Mouse (Mus musculus) heart, embryonic 12.5 days (tissue): ENCODE measurements around the gene Sart1. TPM values are rescaled to one million over a fixed set of nuclear protein-coding genes. Genes with fewer than 3 reads are reported as not detected.
A peak's percentile ranks its signal among the peaks of the same experiment; 100 is the strongest.

Experiments
- ATAC-seq: fragments of 200-750 bp; cut with Nextera tagmentation; 2 replicates; pipeline ENCODE4 v1.8.0; 2017; ENCODE audit warnings: moderate TSS enrichment, moderate library complexity; ENCODE audit not compliant: insufficient number of reproducible peaks, low FRiP score
- H3K27ac ChIP-seq: fragments of 300-500 bp; sonication (generic); 2 replicates; pipeline ENCODE4 v1.5.1; 2016; ENCODE audit warnings: mild to moderate bottlenecking, moderate library complexity; ENCODE audit not compliant: poor library complexity, severe bottlenecking
- H3K27me3 ChIP-seq: fragments of 300-500 bp; sonication (generic); replicated peaks from 2 replicates; pipeline ENCODE4 v1.6.1; 2016; ENCODE audit warnings: mild to moderate bottlenecking, moderate library complexity
- H3K36me3 ChIP-seq: fragments of 300-500 bp; sonication (generic); 2 replicates; pipeline ENCODE4 v1.6.1; 2016; ENCODE audit warnings: mild to moderate bottlenecking, moderate library complexity
- H3K4me1 ChIP-seq: fragments of 300-500 bp; sonication (generic); replicated peaks from 2 replicates; pipeline ENCODE4 v1.6.1; 2016; ENCODE audit warnings: mild to moderate bottlenecking
- H3K4me2 ChIP-seq: fragments of 300-500 bp; sonication (generic); 2 replicates; pipeline ENCODE4 v1.6.1; 2016; ENCODE audit warnings: mild to moderate bottlenecking, moderate library complexity
- H3K4me3 ChIP-seq: fragments of 300-500 bp; sonication (generic); 2 replicates; pipeline ENCODE4 v1.5.1; 2016; ENCODE audit warnings: mild to moderate bottlenecking
- H3K9ac ChIP-seq: fragments of 300-500 bp; sonication (generic); 2 replicates; pipeline ENCODE4 v1.6.1; 2016; ENCODE audit warnings: mild to moderate bottlenecking, moderate library complexity
- H3K9me3 ChIP-seq: fragments of 300-500 bp; sonication (generic); replicated peaks from 2 replicates; pipeline ENCODE4 v1.6.1; 2016; ENCODE audit warnings: mild to moderate bottlenecking, moderate library complexity
- WGBS: fragments of 180-500 bp; shearing (Covaris S2); methylation state at CpG from one replicate; pipeline ENCODE4 v1.1.7; 2016; 5-methylcytosine and 5-hydroxymethylcytosine counted together
- polyA plus RNA-seq: library from polyadenylated mRNA; unstranded; fragments of >200 nt; fragmentation: Nextera tagmentation; extraction: Ambion mirVana; gene quantifications from 2 replicates; pipeline ENCODE4 v1.2.1, GENCODE M21; 2016

Sart1 gene
- polyA plus RNA-seq, 1 experiment from 2014 or later: 61.6 TPM

GRCm38 (mm10) chr19:5424782-5425741 lies 36.6 kb upstream of the Sart1 start, which contains the start of the genes Drap1 and AI837181:
Gene Drap1, minus strand, starts transcription at chr19:5424979.
Gene AI837181, plus strand, starts transcription at chr19:5425144.
- H3K36me3 ChIP-seq: peaks cover 50% of the 10 kb centered on the region

GRCm38 (mm10) chr19:5424092-5424781 lies 35.7 kb upstream of the Sart1 start:
- H3K4me1 ChIP-seq: peaks cover 29% of the 10 kb centered on the region
- WGBS: under 1% methylated on average over 47 of the region's 48 CpGs
- peak; percentile 74 for ATAC-seq
- peak overlapping the region; percentile 94 for H3K4me2 ChIP-seq
- peak overlapping the region; percentile 91 for H3K9ac ChIP-seq
- no peaks in the 10 kb centered on the region for H3K27me3 ChIP-seq
- H3K9me3 ChIP-seq: no peaks in the 10 kb centered on the region
- peak overlapping the region; percentile 91 for H3K27ac ChIP-seq
- H3K36me3 ChIP-seq: peaks cover 57% of the 10 kb centered on the region
- H3K4me3 ChIP-seq: peak overlapping the region; percentile 89

More at GRCm38 (mm10) chr19:5424782-5425741, 36.6 kb upstream of the Sart1 start, which contains the start of the genes Drap1 and AI837181:
- H3K4me1 ChIP-seq: peaks cover 29% of the 10 kb centered on the region
- H3K27me3 ChIP-seq: no peaks in the 10 kb centered on the region
- no peaks in the 10 kb centered on the region for H3K9me3 ChIP-seq
- H3K4me3 ChIP-seq: peak within 1 kb of the TSS; percentile 89
- H3K9ac ChIP-seq: peak within 1 kb of the TSS; percentile 91
- peak within 1 kb of the TSS; percentile 91 for H3K27ac ChIP-seq
- H3K4me2 ChIP-seq: peak within 1 kb of the TSS; percentile 94
- ATAC-seq: peak; percentile 91
- under 1% methylated on average over 77 of the region's 87 CpGs for WGBS

- 65% methylated on average over 12 of the region's 12 CpGs for WGBS
- H3K36me3 ChIP-seq: peaks cover 57% of the 10 kb centered on the region
- ATAC-seq: no peak
These were observed 35.1 kb upstream of the Sart1 start for GRCm38 (mm10) chr19:5423561-5423960.

GRCm38 (mm10) chr19:5422895-5423443 lies 34.5 kb upstream of the Sart1 start:
- H3K36me3 ChIP-seq: peaks cover 57% of the 10 kb centered on the region
- 85% methylated on average over 9 of the region's 9 CpGs for WGBS
- H3K9ac ChIP-seq: peak overlapping the region; percentile 91

More at GRCm38 (mm10) chr19:5423561-5423960, 35.1 kb upstream of the Sart1 start:
- H3K27me3 ChIP-seq: no peaks in the 10 kb centered on the region
- peak overlapping the region; percentile 91 for H3K9ac ChIP-seq
- peak overlapping the region; percentile 91; the same call in 1 of the 2 replicates for H3K27ac ChIP-seq
- peaks cover 29% of the 10 kb centered on the region for H3K4me1 ChIP-seq
- peak overlapping the region; percentile 89 for H3K4me3 ChIP-seq
- H3K9me3 ChIP-seq: no peaks in the 10 kb centered on the region
- H3K4me2 ChIP-seq: peak overlapping the region; percentile 94

GRCm38 (mm10) chr19:5422267-5422666 lies 33.8 kb upstream of the Sart1 start:
- Histone ChIP-seq H3K36me3 (peaks cover 53% of the 10 kb centered on the region), H3K27ac (no peak overlapping the region), H3K9ac (no peak overlapping the region), H3K9me3 (no peaks in the 10 kb centered on the region), H3K4me3 (no peak overlapping the region), H3K27me3 (no peaks in the 10 kb centered on the region), H3K4me2 (no peak overlapping the region), H3K4me1 (peaks cover 29% of the 10 kb centered on the region)
- ATAC-seq: no peak
- 87% methylated on average over 10 of the region's 10 CpGs for WGBS

More at GRCm38 (mm10) chr19:5422895-5423443, 34.5 kb upstream of the Sart1 start:
- ATAC-seq: no peak
- Histone ChIP-seq H3K4me2 (peak overlapping the region; percentile 94), H3K9me3 (no peaks in the 10 kb centered on the region), H3K4me3 (peak overlapping the region; percentile 89; the same call in 1 of the 2 replicates), H3K4me1 (peaks cover 29% of the 10 kb centered on the region), H3K27ac (no peak overlapping the region), H3K27me3 (no peaks in the 10 kb centered on the region)

GRCm38 (mm10) chr19:5421784-5422183 lies 33.3 kb upstream of the Sart1 start:
- Histone ChIP-seq H3K27me3 (no peaks in the 10 kb centered on the region), H3K4me3 (no peak overlapping the region), H3K4me2 (no peak overlapping the region), H3K27ac (no peak overlapping the region), H3K9ac (no peak overlapping the region), H3K4me1 (peaks cover 27% of the 10 kb centered on the region), H3K9me3 (no peaks in the 10 kb centered on the region), H3K36me3 (peaks cover 48% of the 10 kb centered on the region)
- no peak for ATAC-seq
- 88% methylated on average over 5 of the region's 5 CpGs for WGBS

- no peak for ATAC-seq
- Histone ChIP-seq H3K9me3 (no peaks in the 10 kb centered on the region), H3K27me3 (no peaks in the 10 kb centered on the region), H3K4me1 (peaks cover 15% of the 10 kb centered on the region), H3K9ac (no peak overlapping the region), H3K4me3 (no peak overlapping the region), H3K27ac (no peak overlapping the region), H3K36me3 (peaks cover 39% of the 10 kb centered on the region), H3K4me2 (no peak overlapping the region)
- 91% methylated on average over 6 of the region's 6 CpGs for WGBS
These were observed 32.1 kb upstream of the Sart1 start for GRCm38 (mm10) chr19:5420579-5420978.

GRCm38 (mm10) chr19:5419630-5420029 lies 31.1 kb upstream of the Sart1 start:
- ATAC-seq: no peak
- H3K27me3 ChIP-seq: no peaks in the 10 kb centered on the region
- peaks cover 39% of the 10 kb centered on the region for H3K36me3 ChIP-seq
- peaks cover 14% of the 10 kb centered on the region for H3K4me1 ChIP-seq
- H3K9ac ChIP-seq: no peak overlapping the region; the same call in 1 of the 2 replicates
- no peaks in the 10 kb centered on the region for H3K9me3 ChIP-seq
- no peak overlapping the region for H3K27ac ChIP-seq
- no peak overlapping the region for H3K4me3 ChIP-seq
- WGBS: 82% methylated on average over 9 of the region's 9 CpGs
- H3K4me2 ChIP-seq: no peak overlapping the region

- peaks cover 17% of the 10 kb centered on the region for H3K4me1 ChIP-seq
- no peak overlapping the region for H3K27ac ChIP-seq
- no peak overlapping the region for H3K4me2 ChIP-seq
- H3K9ac ChIP-seq: no peak overlapping the region
- H3K9me3 ChIP-seq: no peaks in the 10 kb centered on the region
- no peak overlapping the region for H3K4me3 ChIP-seq
- H3K27me3 ChIP-seq: no peaks in the 10 kb centered on the region
- H3K36me3 ChIP-seq: peaks cover 39% of the 10 kb centered on the region
- ATAC-seq: no peak
- 91% methylated on average over 8 of the region's 8 CpGs for WGBS
These were observed 30.4 kb upstream of the Sart1 start for GRCm38 (mm10) chr19:5418750-5419466.

- Histone ChIP-seq H3K36me3 (peaks cover 2% of the 10 kb centered on the region), H3K27me3 (no peaks in the 10 kb centered on the region), H3K4me3 (no peak overlapping the region), H3K9me3 (no peaks in the 10 kb centered on the region), H3K27ac (no peak overlapping the region), H3K4me2 (no peak overlapping the region), H3K9ac (no peak overlapping the region), H3K4me1 (peaks cover 9% of the 10 kb centered on the region)
- no peak for ATAC-seq
- WGBS: 57% methylated on average over 2 of the region's 2 CpGs
These were observed 26.0 kb upstream of the Sart1 start for GRCm38 (mm10) chr19:5414534-5414957.
